In the genomic region with DNA sequence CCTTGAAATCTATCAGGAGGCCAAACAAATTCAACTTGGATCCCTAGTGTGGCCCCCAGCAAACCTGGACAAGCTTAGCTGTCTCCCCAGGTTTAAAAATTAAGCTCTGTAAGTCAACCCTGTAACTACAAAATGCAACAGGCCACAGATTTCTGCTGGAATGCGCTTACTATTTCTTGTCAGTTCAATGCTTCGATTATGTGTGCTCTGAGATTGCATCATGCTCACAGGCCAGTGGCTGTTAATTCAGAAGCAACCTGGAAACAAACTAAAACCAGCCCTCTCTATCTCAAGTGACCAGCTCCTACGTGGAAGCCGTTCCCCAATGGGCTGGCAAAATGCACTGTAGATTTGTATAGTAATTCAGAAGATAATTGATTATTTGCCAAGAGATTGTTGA, we compare ENCODE assay signal across 32 mouse cellular contexts.
DNase-seq lines count a peak whose midpoint lies in the region; ATAC-seq and TF ChIP-seq lines count a peak whose summit lies in the region.
"Had no signal": no experiment of that assay in that cellular context is flagged by ENCODE, and none has a peak within 500 bp of the region (broad histone marks: within the 10 kb centered on the region; RNA-seq: fewer than 3 reads in every experiment).

No protein-coding gene starts in this region.

- no peaks in the 10 kb centered on the region for H3K36me3 ChIP-seq in liver, adult 2 months (ENCODE audit: control insufficient read depth, insufficient read depth, low read length)
- no peaks in the 10 kb centered on the region for H3K36me3 ChIP-seq in liver, embryonic 11.5 days (ENCODE audit: control insufficient read depth, insufficient read depth, low read length)
- H3K36me3 ChIP-seq in midbrain, embryonic 14.5 days (ENCODE audit: control insufficient read depth, insufficient read depth, low read length) = no peaks in the 10 kb centered on the region
- no peaks in the 10 kb centered on the region for H3K36me3 ChIP-seq in midbrain, embryonic 11.5 days (ENCODE audit: control insufficient read depth, insufficient read depth, low read length)
- H3K36me3 ChIP-seq: embryonic facial prominence, embryonic 13.5 days; forebrain, embryonic 10.5 days; G1E; heart, embryonic 10.5 days; heart, embryonic 13.5 days had no signal

- DNase-seq in liver, adult 2 months (ENCODE audit: extremely low read depth, low read depth, low spot score) = peak; percentile 92
- DNase-seq in liver, embryonic 11.5 days (ENCODE audit: low spot score) = no peak
- peak; percentile 7 for DNase-seq in midbrain, embryonic 14.5 days
- no peak for DNase-seq in midbrain, embryonic 11.5 days (ENCODE audit: low spot score, missing footprints)
- DNase-seq in MN1 (ENCODE audit: low spot score) = peak; percentile 16
- DNase-seq in fibroblast of lung, adult 2 months (ENCODE audit: low read depth) = peak; percentile 4
- DNase-seq in left cerebral cortex, postnatal 14 days (ENCODE audit: low spot score in 2 of 2) = no peak
- DNase-seq: adrenal gland, adult 8-10 months; adrenal gland, postnatal 25 days; B cell, adult 2 months; cerebellum, adult 11-12 months; cerebellum, adult 8-10 months; cerebellum, postnatal 10 days; cerebellum, postnatal 36 days; embryo, embryonic 11 days; gastrocnemius, postnatal 10 days; gastrocnemius, postnatal 36 days; heart, adult 2 months; heart, postnatal 14 days; heart, postnatal 4 days had no signal

- intact Hi-C loops in left cerebral cortex, postnatal 14 days (cut with DNase I) = no loop called here

- H3K9ac ChIP-seq in liver, adult 2 months (ENCODE audit: low read depth, low read length) = no peak overlapping the region
- no peak overlapping the region for H3K9ac ChIP-seq in liver, embryonic 11.5 days (ENCODE audit: low read depth, low read length)
- no peak overlapping the region for H3K9ac ChIP-seq in midbrain, embryonic 14.5 days (replicated peaks; ENCODE audit: low read length)
- H3K9ac ChIP-seq in midbrain, embryonic 11.5 days (ENCODE audit: low read length) = no peak overlapping the region
- H3K9ac ChIP-seq: embryonic facial prominence, embryonic 13.5 days; forebrain, embryonic 13.5 days; heart, embryonic 13.5 days; hindbrain, embryonic 14.5 days had no signal

- no peaks in the 10 kb centered on the region for H3K27me3 ChIP-seq in liver, adult 2 months (ENCODE audit: control insufficient read depth, insufficient read depth, low read length)
- no peaks in the 10 kb centered on the region for H3K27me3 ChIP-seq in liver, embryonic 11.5 days (replicated peaks; ENCODE audit: control insufficient read depth, insufficient read depth, low read length)
- no peaks in the 10 kb centered on the region for H3K27me3 ChIP-seq in midbrain, embryonic 14.5 days (ENCODE audit: control insufficient read depth, insufficient read depth, low read length)
- H3K27me3 ChIP-seq in midbrain, embryonic 11.5 days (ENCODE audit: control insufficient read depth, insufficient read depth, low read length) = no peaks in the 10 kb centered on the region
- H3K27me3 ChIP-seq: CH12.LX; embryonic facial prominence, embryonic 13.5 days; forebrain, embryonic 13.5 days; heart, embryonic 13.5 days had no signal

- TF ChIP-seq CTCF in liver, adult 2 months (IDR thresholded peaks at IDR 0.05; ENCODE audit: low read depth, low read length) = no peak

- no peaks in the 10 kb centered on the region for H3K9me3 ChIP-seq in liver, embryonic 11.5 days (ENCODE audit: control insufficient read depth, low read length)
- no peaks in the 10 kb centered on the region for H3K9me3 ChIP-seq in midbrain, embryonic 14.5 days (ENCODE audit: control insufficient read depth, low read length)
- H3K9me3 ChIP-seq in midbrain, embryonic 11.5 days (ENCODE audit: control insufficient read depth, low read length) = no peaks in the 10 kb centered on the region
- H3K9me3 ChIP-seq: embryonic facial prominence, embryonic 10.5 days; embryonic facial prominence, embryonic 13.5 days; forebrain, embryonic 10.5 days; forebrain, embryonic 13.5 days; heart, embryonic 10.5 days; heart, embryonic 13.5 days had no signal

- 0 out of 2 replicates have a peak overlapping the region, but pooled peaks have one; percentile 31 for H3K27ac ChIP-seq in liver, adult 2 months (replicated peaks; ENCODE audit: insufficient read depth, low read depth, low read length)
- no peak overlapping the region for H3K27ac ChIP-seq in liver, embryonic 11.5 days (ENCODE audit: low read depth, low read length)
- no peak overlapping the region for H3K27ac ChIP-seq in midbrain, embryonic 14.5 days (replicated peaks; ENCODE audit: low read depth, low read length)
- no peak overlapping the region for H3K27ac ChIP-seq in midbrain, embryonic 11.5 days (ENCODE audit: low read depth, low read length)
- H3K27ac ChIP-seq: embryonic facial prominence, embryonic 10.5 days; embryonic facial prominence, embryonic 13.5 days; forebrain, embryonic 10.5 days; forebrain, embryonic 13.5 days; heart, adult 2 months; heart, embryonic 10.5 days; heart, embryonic 13.5 days; hindbrain, embryonic 14.5 days had no signal

- WGBS in liver, adult 2 months = 20% methylated on average over 4 of the region's 4 CpGs
- WGBS in liver, embryonic 11.5 days = 76% methylated on average over 4 of the region's 4 CpGs
- WGBS in midbrain, embryonic 14.5 days = 86% methylated on average over 4 of the region's 4 CpGs
- WGBS in midbrain, embryonic 11.5 days = 88% methylated on average over 4 of the region's 4 CpGs

- peaks cover under 1% of the 10 kb centered on the region; the same call in 1 of the 2 replicates for H3K79me2 ChIP-seq in liver, adult 2 months (ENCODE audit: control insufficient read depth, insufficient read depth, low read length)

- peaks cover 7% of the 10 kb centered on the region for H3K4me1 ChIP-seq in liver, adult 2 months (ENCODE audit: control insufficient read depth, insufficient read depth, low read length)
- no peaks in the 10 kb centered on the region for H3K4me1 ChIP-seq in liver, embryonic 11.5 days (replicated peaks; ENCODE audit: control insufficient read depth, insufficient read depth, low read length)
- H3K4me1 ChIP-seq in midbrain, embryonic 14.5 days (ENCODE audit: control insufficient read depth, insufficient read depth, low read length) = no peaks in the 10 kb centered on the region
- no peaks in the 10 kb centered on the region for H3K4me1 ChIP-seq in midbrain, embryonic 11.5 days (ENCODE audit: control insufficient read depth, insufficient read depth, low read length)
- H3K4me1 ChIP-seq: embryonic facial prominence, embryonic 13.5 days had no signal

- no peak overlapping the region for H3K4me2 ChIP-seq in liver, embryonic 11.5 days
- no peak overlapping the region for H3K4me2 ChIP-seq in midbrain, embryonic 14.5 days (ENCODE audit: low read length)
- H3K4me2 ChIP-seq in midbrain, embryonic 11.5 days = no peak overlapping the region
- H3K4me2 ChIP-seq: embryonic facial prominence, embryonic 13.5 days; forebrain, embryonic 13.5 days; heart, embryonic 13.5 days; hindbrain, embryonic 14.5 days had no signal

- ATAC-seq in liver, embryonic 11.5 days (replicated peaks; ENCODE audit: low FRiP score) = no peak
- ATAC-seq in midbrain, embryonic 14.5 days (ENCODE audit: low FRiP score, low TSS enrichment) = no peak
- ATAC-seq in midbrain, embryonic 11.5 days (ENCODE audit: low FRiP score) = no peak
- ATAC-seq: activated CD4-positive, CD25-positive, alpha-beta regulatory T cell, adult 4 months; forebrain, embryonic 13.5 days; forebrain, embryonic 16.5 days had no signal

- TF ChIP-seq POLR2A in liver, adult 2 months (IDR thresholded peaks at IDR 0.05; ENCODE audit: extremely low read depth, insufficient read depth, low read length) = no peak

- no peak overlapping the region for H3K4me3 ChIP-seq in liver, adult 2 months (ENCODE audit: insufficient read depth, low read depth, low read length)
- no peak overlapping the region for H3K4me3 ChIP-seq in liver, embryonic 11.5 days (ENCODE audit: low read depth, low read length)
- H3K4me3 ChIP-seq in midbrain, embryonic 14.5 days (replicated peaks; ENCODE audit: low read depth, low read length) = no peak overlapping the region
- H3K4me3 ChIP-seq in midbrain, embryonic 11.5 days (ENCODE audit: low read depth, low read length) = no peak overlapping the region
- H3K4me3 ChIP-seq: embryonic facial prominence, embryonic 10.5 days; embryonic facial prominence, embryonic 13.5 days; erythroblast, embryonic 14.5 days; forebrain, embryonic 10.5 days; forebrain, embryonic 13.5 days; heart, adult 2 months; heart, embryonic 10.5 days; heart, embryonic 13.5 days had no signal

Comparison
In these comparisons a context has a peak if more than half of its experiments do, and no peak if none do; other contexts are left out.
1. DNase-seq: peak in liver, adult 2 months (single experiment), midbrain, embryonic 14.5 days (single experiment), MN1 (single experiment) and fibroblast of lung, adult 2 months (single experiment); none in liver, embryonic 11.5 days (single experiment), midbrain, embryonic 11.5 days (single experiment) and left cerebral cortex, postnatal 14 days (0 of 2).